Mouse (Mus musculus) NIH3T3 (cell line): Measurements from ENCODE around the gene Snrpd2.

Source experiments
- DNase-seq: peaks from one replicate; pipeline ENCODE4 v3.0.0-alpha.2; 2012; ENCODE audit warnings: low read depth

The Snrpd2 gene

DNA sequence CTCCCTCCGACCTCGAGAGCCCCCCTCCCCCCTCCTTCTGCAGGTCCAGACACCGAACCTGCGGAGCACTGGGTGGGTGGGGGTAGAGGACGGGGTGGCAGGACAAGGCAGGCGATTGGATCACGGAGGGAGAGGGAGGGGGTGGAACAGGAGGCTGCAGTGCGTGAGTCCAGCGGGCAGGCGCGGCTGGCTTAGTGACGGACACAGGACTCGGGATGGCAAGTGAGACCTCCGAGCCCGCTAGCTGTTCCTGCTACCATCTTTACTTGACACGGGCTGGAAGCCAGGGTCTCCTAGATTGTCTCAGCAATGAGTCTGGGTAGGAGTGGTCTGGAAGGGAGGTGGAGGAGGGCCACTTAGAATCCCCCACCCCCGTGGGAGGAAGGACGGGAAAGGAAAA, 28.5 kb downstream of the Snrpd2 start:
- DNase-seq = no peak

DNA sequence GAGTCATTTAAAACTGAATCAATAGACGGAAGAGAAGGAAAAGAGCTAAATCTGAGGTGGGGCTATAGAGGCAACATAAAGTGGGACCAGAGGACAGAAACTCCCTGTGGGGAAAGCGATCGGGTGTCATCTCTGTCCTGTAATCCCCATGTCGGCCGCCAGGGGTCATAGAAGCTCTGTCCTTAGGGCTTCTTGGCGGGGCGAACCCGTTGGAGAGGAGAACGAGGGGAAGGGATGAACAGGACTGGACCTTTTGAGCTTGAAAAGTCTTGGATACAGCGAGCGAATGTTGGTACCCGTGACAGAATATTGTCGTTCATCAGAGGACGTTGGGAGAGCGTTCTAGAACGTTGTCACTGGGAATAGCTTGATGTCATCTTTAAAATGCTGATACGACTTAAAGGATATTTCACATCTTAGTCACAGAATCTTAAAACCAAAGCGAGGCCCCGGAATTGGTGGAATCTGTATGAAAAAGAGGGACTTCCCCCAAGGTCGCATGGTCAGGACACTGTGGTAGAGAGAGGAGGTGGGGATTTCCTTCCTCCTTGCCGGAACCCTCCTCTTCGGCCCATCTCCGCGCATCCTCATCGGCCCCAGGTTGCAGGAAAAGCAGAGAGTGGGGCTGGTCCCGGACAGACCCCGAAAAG, 29.0 kb downstream of the Snrpd2 start:
- DNase-seq = peak; percentile 40

DNA sequence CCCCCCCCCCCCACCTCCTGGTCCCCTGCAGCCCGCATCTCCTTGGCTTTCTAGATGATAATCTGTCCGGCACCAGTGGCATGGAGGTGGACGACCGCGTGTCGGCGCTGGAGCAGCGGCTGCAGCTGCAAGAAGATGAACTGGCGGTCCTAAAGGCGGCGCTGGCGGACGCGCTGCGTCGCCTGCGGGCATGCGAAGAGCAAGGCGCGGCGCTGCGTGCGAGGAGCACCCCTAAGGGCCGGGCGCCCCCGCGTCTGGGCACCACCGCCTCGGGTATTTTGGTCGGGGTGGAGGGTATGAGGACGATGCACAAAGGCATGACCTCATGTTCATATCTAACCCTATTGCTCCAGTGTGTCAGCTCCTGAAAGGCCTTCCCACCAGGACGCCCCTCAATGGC, 29.7 kb downstream of the Snrpd2 start:
- no peak for DNase-seq

DNA sequence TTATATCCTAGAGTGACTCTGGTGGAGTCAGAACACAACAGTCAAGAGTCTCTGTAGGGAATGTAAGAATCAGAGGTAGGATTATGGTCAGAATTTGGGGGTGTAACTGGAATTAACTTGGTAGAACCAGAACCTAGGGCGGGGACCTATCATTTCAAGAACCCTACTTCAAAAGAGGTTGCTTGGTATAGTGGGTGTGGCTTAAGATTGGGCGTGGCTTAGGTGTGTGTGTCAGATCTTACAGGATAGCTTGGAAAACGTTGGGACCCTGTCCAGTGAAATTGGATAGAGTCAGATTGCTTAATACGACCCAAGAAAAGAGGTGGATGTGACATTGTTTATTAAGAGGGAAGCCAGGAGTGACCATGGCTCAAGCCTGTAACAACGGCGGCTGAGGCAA, 30.4 kb downstream of the Snrpd2 start:
- DNase-seq = no peak

DNA sequence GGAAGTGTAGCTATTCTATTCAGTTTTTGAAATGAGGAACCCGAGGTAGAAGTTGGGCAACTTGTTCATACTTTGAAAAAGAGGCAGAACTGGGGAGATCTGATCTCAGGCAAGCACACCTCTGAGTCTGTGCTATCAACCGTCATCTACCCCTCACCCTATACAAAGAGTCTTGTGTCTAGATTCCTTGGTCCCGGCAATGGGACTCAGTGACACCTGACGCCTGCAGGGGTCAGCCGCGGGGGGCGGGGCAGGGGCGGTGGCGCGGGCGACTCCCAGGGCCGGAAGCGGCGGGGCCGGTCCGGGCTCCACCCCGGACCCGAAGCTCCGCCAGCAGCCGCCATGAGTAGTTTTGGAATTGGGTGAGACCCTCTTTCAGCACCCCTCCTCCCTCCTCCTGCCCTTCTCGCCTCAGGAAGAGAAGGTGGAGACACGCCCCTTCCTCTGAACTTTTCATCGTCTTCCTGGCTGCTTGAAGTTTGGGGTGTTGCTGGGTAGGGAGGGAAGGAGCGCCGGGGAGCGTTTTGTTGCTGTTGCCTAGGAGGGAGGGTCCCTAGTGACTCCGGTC, 31.4 kb downstream of the Snrpd2 start:
- DNase-seq = peak; percentile 23

DNA sequence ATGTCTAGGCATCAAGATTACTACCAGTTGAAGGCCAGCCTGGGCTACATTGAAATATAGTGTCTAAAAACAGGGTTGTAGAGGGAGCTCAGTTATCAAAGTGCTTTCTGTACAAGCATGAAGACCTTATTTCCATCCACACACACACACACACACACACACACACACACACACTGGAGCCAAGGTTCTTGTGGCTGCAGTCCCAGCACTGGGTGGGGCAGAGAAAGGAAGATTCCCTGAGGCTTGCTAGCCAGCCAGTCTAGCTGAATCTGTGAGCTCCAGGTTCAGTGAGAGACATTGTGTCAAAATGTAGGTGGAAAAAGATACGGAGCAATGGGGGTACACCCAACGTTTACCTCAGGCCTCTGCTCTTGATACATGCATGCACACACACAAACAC, 34.7 kb downstream of the Snrpd2 start:
- peak; percentile 77 for DNase-seq

DNA sequence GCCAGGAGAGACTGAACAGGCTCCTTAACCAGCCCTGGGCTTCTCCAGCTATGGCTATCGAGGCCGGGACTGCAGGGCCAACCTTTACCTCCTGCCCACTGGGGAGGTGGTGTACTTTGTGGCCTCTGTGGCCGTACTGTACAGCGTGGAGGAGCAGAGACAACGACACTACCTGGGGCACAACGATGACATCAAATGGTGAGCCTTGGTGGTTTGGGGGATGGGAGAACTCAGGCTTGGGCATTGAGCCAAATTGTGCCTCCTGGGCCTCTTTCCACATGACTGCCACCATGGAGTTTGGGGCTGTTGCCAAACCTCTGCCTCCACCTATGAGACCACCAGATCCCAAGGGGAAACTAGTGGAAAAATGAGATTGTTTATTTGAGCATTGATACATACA, 35.2 kb downstream of the Snrpd2 start:
- peak; percentile 71 for DNase-seq

DNA sequence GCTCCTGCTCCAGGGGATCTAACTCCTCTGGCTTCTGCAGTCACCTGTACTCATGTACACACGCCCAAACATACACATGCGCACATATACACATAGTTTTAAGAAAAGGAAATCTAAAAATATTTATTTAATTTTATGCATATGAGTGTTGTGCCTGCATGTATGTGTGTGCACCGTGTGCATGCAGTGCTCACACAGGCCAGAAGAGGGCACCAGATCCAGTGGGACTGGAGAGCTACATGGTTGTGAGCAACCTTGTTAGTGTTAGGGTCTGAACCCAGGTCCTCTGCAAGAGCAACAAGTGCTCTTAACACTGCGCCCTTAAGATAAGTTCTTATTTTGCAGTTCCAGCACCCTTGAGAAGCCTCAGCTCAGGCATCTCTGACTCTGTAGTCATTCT, 45.2 kb downstream of the Snrpd2 start:
- no peak for DNase-seq

DNA sequence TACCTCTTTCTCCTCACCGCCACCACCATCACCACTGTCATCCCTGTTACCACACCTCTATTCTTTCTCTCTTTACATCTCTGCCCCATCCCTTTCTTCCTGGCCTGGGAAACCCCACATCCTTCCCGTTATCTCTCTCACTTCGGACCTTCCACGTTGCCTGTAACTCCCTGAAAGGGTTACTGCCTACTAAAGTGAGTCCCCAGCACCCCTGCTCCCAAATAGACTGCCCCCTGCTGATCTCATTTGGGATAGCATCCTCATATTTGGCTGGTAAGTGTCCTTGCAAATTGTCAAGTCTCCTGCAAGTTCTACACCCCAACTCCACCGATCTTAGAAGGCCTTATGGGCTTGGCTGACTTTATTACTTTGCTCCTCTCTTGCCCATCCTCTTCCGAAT, 47.2 kb downstream of the Snrpd2 start:
- DNase-seq = peak; percentile 66

DNA sequence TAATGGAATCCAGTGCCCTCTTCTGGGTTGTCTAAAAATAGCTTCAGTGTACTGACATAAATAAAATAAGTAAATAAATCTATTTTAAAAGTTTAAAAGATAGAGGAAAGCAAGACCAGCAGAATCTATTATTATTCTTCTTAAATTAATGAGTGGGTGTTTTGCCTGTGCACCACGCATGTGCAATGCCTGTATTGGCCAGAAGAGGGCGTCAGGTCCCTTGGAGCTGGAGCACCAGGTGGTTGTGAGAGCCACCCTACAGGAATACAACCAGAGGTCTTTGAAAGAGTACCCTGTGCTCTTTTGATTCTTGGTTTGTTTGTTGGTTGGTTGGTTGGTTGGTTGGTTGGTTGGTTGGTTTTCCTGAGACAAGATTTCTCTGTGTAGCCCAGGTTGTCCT, 48.5 kb downstream of the Snrpd2 start:
- peak; percentile 43 for DNase-seq

DNA sequence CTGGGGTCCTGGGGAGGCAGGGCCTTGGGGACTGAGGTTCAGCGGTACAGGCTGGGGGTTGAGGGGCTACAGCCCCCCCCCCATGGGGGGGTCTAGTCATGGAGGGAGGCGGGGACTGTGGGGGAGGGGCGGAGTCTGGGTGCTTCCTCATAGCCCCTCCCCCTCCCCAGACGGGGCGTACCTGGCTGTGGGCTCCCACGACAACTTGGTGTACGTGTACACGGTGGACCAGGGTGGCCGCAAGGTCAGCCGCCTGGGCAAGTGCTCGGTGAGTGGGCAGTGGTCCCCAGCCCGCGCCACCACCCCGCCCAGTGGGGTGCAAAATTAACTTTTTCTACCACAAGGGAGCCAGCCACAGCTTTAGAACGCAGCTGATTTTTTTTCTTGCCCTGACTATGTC, 52.1 kb downstream of the Snrpd2 start:
- no peak for DNase-seq

DNA sequence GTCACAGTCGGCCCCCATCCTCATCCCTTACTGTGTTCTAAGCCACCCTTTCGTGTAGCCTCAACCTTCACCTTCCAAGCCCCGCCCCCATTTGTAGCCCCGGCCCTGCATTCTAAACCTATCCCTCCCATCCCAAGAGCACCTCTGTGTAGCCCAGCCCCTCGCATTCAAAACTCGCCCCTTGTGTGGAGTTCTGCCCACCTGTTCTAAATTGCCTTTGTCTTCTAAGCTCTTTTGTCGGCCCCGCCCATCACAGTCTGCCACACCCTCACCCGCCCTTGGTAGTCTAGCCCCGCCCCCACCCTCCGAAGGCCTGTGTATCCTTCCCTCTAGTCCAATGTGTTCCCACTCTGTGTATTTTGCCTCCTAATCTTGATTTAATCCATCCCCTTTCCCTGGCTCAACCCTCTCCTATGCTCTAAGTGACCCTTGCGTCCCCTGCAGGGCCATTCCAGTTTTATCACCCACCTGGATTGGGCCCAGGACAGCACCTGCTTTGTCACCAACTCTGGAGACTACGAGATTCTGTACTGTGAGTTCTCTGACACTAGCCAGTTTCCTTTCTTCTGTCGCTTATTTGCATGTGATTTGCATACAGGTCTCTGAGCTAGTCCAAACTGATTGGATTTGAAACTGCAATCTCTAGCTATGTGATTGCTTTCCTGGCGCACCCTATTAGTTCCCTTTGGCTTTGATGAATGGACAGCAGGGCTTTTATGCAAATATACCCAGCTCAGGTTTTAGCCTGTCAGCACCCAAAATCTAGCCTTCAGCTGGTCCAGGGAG, 52.7 kb downstream of the Snrpd2 start:
- DNase-seq = no peak
